Mouse (Mus musculus) heart, postnatal 0 days (tissue): ENCODE measurements around the gene Iqcj. TPM values are rescaled to one million over a fixed set of nuclear protein-coding genes. Genes with fewer than 3 reads are reported as not detected.
"Not testable (repeated sequence)": the region's sequence is repeated elsewhere in the genome, so short reads cannot be mapped to it uniquely, and the experiment has no call there.

Experiments
- ATAC-seq: fragments of 200-750 bp; cut with Nextera tagmentation; 2 replicates; pipeline ENCODE4 v1.8.0; 2017; ENCODE audit warnings: low read depth, moderate number of reproducible peaks, moderate library complexity; ENCODE audit not compliant: insufficient read depth
- DNase-seq: peaks from one replicate; pipeline ENCODE4 v3.0.0-alpha.2; 2016; ENCODE audit warnings: low spot score
- H3K27ac ChIP-seq: fragments of 300-500 bp; sonication (generic); 2 replicates; pipeline ENCODE4 v1.5.1; 2014; ENCODE audit warnings: low read depth, mild to moderate bottlenecking
- H3K27me3 ChIP-seq: fragments of 300-500 bp; sonication (generic); 2 replicates; pipeline ENCODE4 v1.6.1; 2014; ENCODE audit warnings: low read length, mixed read lengths; ENCODE audit not compliant: control insufficient read depth, insufficient read depth
- H3K36me3 ChIP-seq: fragments of 300-500 bp; sonication (generic); replicated peaks from 2 replicates; pipeline ENCODE4 v1.6.1; 2014; ENCODE audit warnings: low read length, mixed read lengths; ENCODE audit not compliant: control insufficient read depth, insufficient read depth
- H3K4me1 ChIP-seq: fragments of 300-500 bp; sonication (generic); 2 replicates; pipeline ENCODE4 v1.6.1; 2014; ENCODE audit warnings: antibody characterized with exemption; ENCODE audit not compliant: control insufficient read depth, insufficient read depth
- H3K4me2 ChIP-seq: fragments of 300-500 bp; sonication (generic); 2 replicates; pipeline ENCODE4 v1.6.1; 2014; ENCODE audit warnings: low read depth, mild to moderate bottlenecking, low read length, moderate library complexity
- H3K4me3 ChIP-seq: fragments of 300-500 bp; sonication (generic); 2 replicates; pipeline ENCODE4 v1.5.1; 2014; ENCODE audit warnings: low read depth, low read length
- H3K9ac ChIP-seq: fragments of 300-500 bp; sonication (generic); replicated peaks from 2 replicates; pipeline ENCODE4 v1.6.1; 2014; ENCODE audit warnings: low read depth, low read length, mixed read lengths
- H3K9me3 ChIP-seq: fragments of 300-500 bp; sonication (generic); replicated peaks from 2 replicates; pipeline ENCODE4 v1.6.1; 2016; ENCODE audit warnings: low read length; ENCODE audit not compliant: control insufficient read depth
- CTCF ChIP-seq: IDR thresholded peaks from 2 replicates; pipeline ENCODE4 v1.5.1; 2016; ENCODE audit warnings: antibody characterized with exemption, control low read depth, low read depth
- EP300 ChIP-seq: IDR thresholded peaks from 2 replicates; pipeline ENCODE4 v1.6.1; 2016; ENCODE audit warnings: antibody characterized with exemption, low read depth
- WGBS: fragments of 180-500 bp; shearing (Covaris S2); extraction: QIAGEN DNeasy Blood & Tissue Kit; methylation state at CpG from one replicate; pipeline ENCODE4 v1.1.7; 2014; 5-methylcytosine and 5-hydroxymethylcytosine counted together
- polyA plus RNA-seq: library from polyadenylated mRNA; unstranded; fragments of >200 nt; fragmentation: Nextera tagmentation; extraction: Ambion mirVana; gene quantifications from 2 replicates; pipeline ENCODE4 v1.2.1, GENCODE M21; 2015
- total RNA-seq: library from RNA; depleted of rRNA; stranded (reverse); fragments of >200 nt; gene quantifications from 2 replicates; pipeline ENCODE4 v1.2.3, GENCODE M21; 2014; ENCODE audit warnings: low replicate concordance

The Iqcj gene
- total and polyA plus RNA-seq, 2 experiments from 2014 or later = not detected

DNA sequence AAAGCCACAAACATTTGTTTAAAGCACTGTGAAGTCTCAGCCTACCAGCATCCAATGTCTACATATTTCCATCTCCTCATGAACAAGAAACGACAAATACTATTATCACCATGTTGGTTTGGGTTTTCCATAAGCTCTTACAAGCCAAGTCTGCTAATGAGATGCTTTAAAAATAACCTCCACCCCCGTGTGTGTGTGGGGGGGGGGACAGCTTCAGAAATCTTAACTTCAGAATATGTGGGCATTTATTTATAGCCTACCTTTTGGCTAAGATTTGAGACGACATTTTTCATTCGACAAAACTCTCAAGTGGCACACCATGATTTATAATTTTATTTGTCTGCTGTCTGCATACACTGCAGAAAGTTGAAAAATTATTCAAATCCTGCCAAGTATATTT is 185.4 kb downstream of the Iqcj start:
- TF ChIP-seq EP300 = no peak
- no peak for TF ChIP-seq CTCF

DNA sequence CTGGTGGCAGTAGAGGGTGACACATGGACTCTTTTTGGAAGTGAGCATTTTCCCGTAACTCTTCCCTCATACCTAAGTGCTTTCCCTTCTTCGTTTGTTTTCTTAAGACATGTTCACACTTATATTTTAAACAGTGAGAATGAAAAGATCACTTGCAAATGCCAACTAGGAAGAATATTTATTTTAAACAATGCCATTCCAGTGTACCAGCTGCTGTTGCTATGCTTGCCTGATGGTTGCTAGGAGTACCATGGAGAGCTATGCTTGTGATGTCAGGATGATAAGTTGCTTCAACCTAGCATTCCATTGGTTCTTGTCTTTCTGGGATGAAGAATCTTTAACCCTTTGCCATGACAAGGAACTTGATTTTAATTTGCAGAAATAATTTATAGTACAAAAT is 193.0 kb downstream of the Iqcj start:
- Histone ChIP-seq H3K27me3 (no peaks in the 10 kb centered on the region), H3K9ac (no peak overlapping the region), H3K36me3 (no peaks in the 10 kb centered on the region), H3K27ac (no peak overlapping the region), H3K9me3 (no peaks in the 10 kb centered on the region), H3K4me3 (no peak overlapping the region), H3K4me1 (no peaks in the 10 kb centered on the region), H3K4me2 (no peak overlapping the region)
- 81% methylated on average over 2 of the region's 2 CpGs for WGBS
- DNase-seq = no peak
- TF ChIP-seq CTCF = no peak
- TF ChIP-seq EP300 = no peak
- no peak for ATAC-seq

More for the DNA sequence above, 185.4 kb downstream of the Iqcj start:
- ATAC-seq (no peak), DNase-seq (no peak)
- Histone ChIP-seq H3K27me3 (no peaks in the 10 kb centered on the region), H3K27ac (no peak overlapping the region), H3K36me3 (no peaks in the 10 kb centered on the region), H3K4me2 (no peak overlapping the region), H3K4me3 (no peak overlapping the region), H3K4me1 (no peaks in the 10 kb centered on the region), H3K9ac (no peak overlapping the region), H3K9me3 (no peaks in the 10 kb centered on the region)
- WGBS = 47% methylated on average over 4 of the region's 4 CpGs

GRCm38 (mm10) chr3:68092108-68092507 is 200.1 kb downstream of the Iqcj start:
- Histone ChIP-seq H3K4me3 (no peak overlapping the region), H3K27ac (no peak overlapping the region), H3K4me1 (no peaks in the 10 kb centered on the region), H3K9me3 (no peaks in the 10 kb centered on the region), H3K36me3 (no peaks in the 10 kb centered on the region), H3K4me2 (no peak overlapping the region), H3K9ac (no peak overlapping the region), H3K27me3 (no peaks in the 10 kb centered on the region)
- DNase-seq (no peak), ATAC-seq (no peak)
- 74% methylated on average over 4 of the region's 4 CpGs for WGBS
- TF ChIP-seq CTCF (no peak), EP300 (no peak)

- Histone ChIP-seq H3K9me3 (no peaks in the 10 kb centered on the region), H3K27me3 (no peaks in the 10 kb centered on the region), H3K4me1 (no peaks in the 10 kb centered on the region), H3K4me3 (no peak overlapping the region), H3K9ac (no peak overlapping the region), H3K4me2 (no peak overlapping the region), H3K36me3 (no peaks in the 10 kb centered on the region), H3K27ac (no peak overlapping the region)
- no peak for TF ChIP-seq EP300
- TF ChIP-seq CTCF = no peak
- ATAC-seq = no peak
- 76% methylated on average over 4 of the region's 4 CpGs for WGBS
- no peak for DNase-seq
These were observed 204.9 kb downstream of the Iqcj start for GRCm38 (mm10) chr3:68096724-68097431.

- not testable (repeated sequence) for DNase-seq, H3K4me1 ChIP-seq, H3K27me3 ChIP-seq, ATAC-seq, H3K9ac ChIP-seq, H3K36me3 ChIP-seq, H3K9me3 ChIP-seq, H3K4me2 ChIP-seq, H3K27ac ChIP-seq, H3K4me3 ChIP-seq
- WGBS = 87% methylated on average over 6 of the region's 6 CpGs
These were observed 207.5 kb downstream of the Iqcj start for GRCm38 (mm10) chr3:68099561-68099960.

DNA sequence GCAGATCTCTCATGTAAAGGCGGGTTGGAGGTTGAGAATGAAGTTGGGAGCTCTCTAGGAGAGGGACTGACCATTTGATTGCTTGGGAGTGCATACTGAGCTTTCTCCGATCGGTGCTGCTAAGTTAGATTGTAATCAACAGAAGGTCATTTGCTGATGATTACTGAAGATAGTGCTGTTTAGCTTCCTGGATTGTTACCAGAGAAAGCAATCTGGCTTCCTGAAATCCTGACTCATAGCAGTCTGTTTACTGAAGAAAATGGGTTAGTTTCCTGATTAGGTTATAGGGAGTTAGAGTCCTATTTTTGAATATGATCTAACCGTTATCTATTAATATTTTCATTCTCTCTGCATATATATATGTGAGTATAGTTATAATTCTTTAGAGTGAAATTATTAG is 209.3 kb downstream of the Iqcj start:
- WGBS = 67% methylated on average over 4 of the region's 4 CpGs
- Histone ChIP-seq H3K27me3 (no peaks in the 10 kb centered on the region), H3K9me3 (no peaks in the 10 kb centered on the region), H3K4me3 (no peak overlapping the region), H3K4me2 (no peak overlapping the region), H3K27ac (no peak overlapping the region), H3K9ac (no peak overlapping the region), H3K4me1 (no peaks in the 10 kb centered on the region), H3K36me3 (no peaks in the 10 kb centered on the region)
- ATAC-seq = no peak
- TF ChIP-seq EP300 (no peak), CTCF (no peak)
- DNase-seq = no peak
